Mouse (Mus musculus) heart, embryonic 14.5 days (tissue): ENCODE data around the gene Wdr46. TPM values are rescaled to one million over a fixed set of nuclear protein-coding genes. Genes with fewer than 3 reads are reported as not detected.
A peak's percentile ranks its signal among the peaks of the same experiment; 100 is the strongest.
"Not testable (repeated sequence)": the region's sequence is repeated elsewhere in the genome, so short reads cannot be mapped to it uniquely, and the experiment has no call there.

ENCODE experiments used
- ATAC-seq: fragments of 200-750 bp; cut with Nextera tagmentation; 2 replicates; pipeline ENCODE4 v1.8.0; 2017; ENCODE audit warnings: low read depth, moderate TSS enrichment; ENCODE audit not compliant: insufficient number of reproducible peaks, insufficient read depth, low FRiP score
- H3K27ac ChIP-seq, 2 experiments: fragments of 200-500 bp in 1 of 2; fragments of 300-500 bp in 1 of 2; sonication (generic) in 1 of 2; replicated peaks in 1 of 2; 2 replicates each; pipeline ENCODE4 v1.5.1; 2012 to 2014; ENCODE audit warnings: low read depth in 2 of 2, low read length in 2 of 2, control low read depth in 1 of 2, mild to moderate bottlenecking in 1 of 2, mixed read lengths in 1 of 2; ENCODE audit not compliant: control insufficient read depth in 1 of 2, insufficient read depth in 1 of 2
- H3K27me3 ChIP-seq: fragments of 300-500 bp; sonication (generic); 2 replicates; pipeline ENCODE4 v1.6.1; 2014; ENCODE audit warnings: mild to moderate bottlenecking, low read length, control low read depth; ENCODE audit not compliant: control insufficient read depth, insufficient read depth
- H3K36me3 ChIP-seq: fragments of 300-500 bp; sonication (generic); 2 replicates; pipeline ENCODE4 v1.6.1; 2014; ENCODE audit warnings: mild to moderate bottlenecking, control low read depth, low read length, mixed read lengths; ENCODE audit not compliant: control insufficient read depth, insufficient read depth
- H3K4me1 ChIP-seq, 2 experiments: fragments of 200-500 bp in 1 of 2; fragments of 300-500 bp in 1 of 2; sonication (generic) in 1 of 2; 2 replicates each; pipeline ENCODE4 v1.6.1; 2012 to 2014; ENCODE audit warnings: low read length in 2 of 2, control low read depth in 1 of 2, mixed read lengths in 1 of 2; ENCODE audit not compliant: control insufficient read depth in 2 of 2, insufficient read depth in 2 of 2
- H3K4me2 ChIP-seq: fragments of 300-500 bp; sonication (generic); 2 replicates; pipeline ENCODE4 v1.6.1; 2014; ENCODE audit warnings: mild to moderate bottlenecking, low read length
- H3K4me3 ChIP-seq, 2 experiments: fragments of 200-500 bp in 1 of 2; fragments of 300-500 bp in 1 of 2; sonication (generic) in 1 of 2; 2 replicates each; pipeline ENCODE4 v1.5.1; 2012 to 2014; ENCODE audit warnings: low read length in 2 of 2, mild to moderate bottlenecking in 2 of 2, control low read depth in 1 of 2, low read depth in 1 of 2, moderate library complexity in 1 of 2; ENCODE audit not compliant: control insufficient read depth in 1 of 2, insufficient read depth in 1 of 2
- H3K9ac ChIP-seq: fragments of 300-500 bp; sonication (generic); 2 replicates; pipeline ENCODE4 v1.6.1; 2014; ENCODE audit warnings: mild to moderate bottlenecking, low read length
- H3K9me3 ChIP-seq: fragments of 300-500 bp; sonication (generic); 2 replicates; pipeline ENCODE4 v1.6.1; 2016; ENCODE audit warnings: low read length, control low read depth; ENCODE audit not compliant: control insufficient read depth
- WGBS: fragments of 180-500 bp; shearing (Covaris S2); extraction: QIAGEN DNeasy Blood & Tissue Kit; methylation state at CpG from one replicate; pipeline ENCODE4 v1.1.7; 2014; 5-methylcytosine and 5-hydroxymethylcytosine counted together
- polyA plus RNA-seq: library from polyadenylated mRNA; unstranded; fragments of >200 nt; fragmentation: Nextera tagmentation; extraction: Ambion mirVana; gene quantifications from 2 replicates; pipeline ENCODE4 v1.2.1, GENCODE M21; 2014

The Wdr46 gene
- polyA plus RNA-seq, 1 experiment from 2014 or later: 15.5 TPM

GRCm38 (mm10) chr17:33979512-33980050, 39.1 kb downstream of the Wdr46 start:
- 67% methylated on average over 6 of the region's 6 CpGs for WGBS
- no peak overlapping the region for H3K9ac ChIP-seq
- no peak overlapping the region for H3K4me3 ChIP-seq
- H3K9me3 ChIP-seq: no peaks in the 10 kb centered on the region
- no peak for ATAC-seq
- H3K27me3 ChIP-seq: peaks cover 44% of the 10 kb centered on the region
- peaks cover 11 to 12% of the 10 kb centered on the region in 2 experiments; a peak in 2 of 4 replicates for H3K4me1 ChIP-seq
- H3K36me3 ChIP-seq: no peaks in the 10 kb centered on the region
- H3K4me2 ChIP-seq: no peak overlapping the region
- H3K27ac ChIP-seq: no peak overlapping the region

DNA sequence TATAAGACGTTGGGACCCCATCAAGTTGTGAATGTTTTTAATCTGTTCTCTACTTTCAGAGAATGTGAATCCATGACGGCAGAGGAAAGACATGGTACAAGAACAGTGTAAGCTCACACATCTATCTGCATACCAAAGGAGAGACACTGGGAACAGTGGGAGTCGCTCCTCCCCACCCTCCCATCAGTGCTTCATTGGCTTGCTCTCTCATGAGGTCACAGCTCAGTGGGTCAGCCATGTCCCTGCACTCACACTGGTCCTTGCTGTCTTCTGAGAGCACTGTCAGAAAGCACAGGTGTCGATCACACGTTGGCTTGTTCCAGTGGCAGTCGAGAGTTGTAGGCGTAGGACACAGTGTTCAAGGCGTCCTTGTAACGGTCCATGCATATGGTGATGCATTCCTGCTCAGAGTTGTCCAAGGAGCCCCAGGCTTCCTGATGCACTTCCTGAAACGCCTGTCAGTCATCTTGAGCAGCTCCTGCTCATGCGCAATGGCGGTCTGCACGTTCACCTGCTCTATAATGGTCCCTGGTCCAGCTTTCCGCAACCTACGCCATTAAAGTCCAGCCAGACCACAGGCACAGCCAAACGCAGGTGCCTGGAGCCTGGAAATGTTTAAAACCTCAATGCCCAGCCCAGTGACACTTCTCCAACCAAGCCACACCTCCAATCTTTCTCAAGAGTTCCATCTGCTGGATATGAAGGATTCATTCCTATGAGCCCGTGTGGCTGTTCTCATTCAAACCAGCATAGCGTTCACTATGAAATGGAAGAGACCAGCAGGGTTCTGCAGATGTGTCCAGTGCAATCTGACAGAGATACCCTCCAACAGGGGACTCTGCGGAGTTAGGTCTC, 39.9 kb downstream of the Wdr46 start:
- ATAC-seq: no peak
- no peaks in the 10 kb centered on the region for H3K9me3 ChIP-seq
- no peak overlapping the region for H3K9ac ChIP-seq
- H3K27me3 ChIP-seq: peaks cover 44% of the 10 kb centered on the region
- peaks cover 11 to 12% of the 10 kb centered on the region in 2 experiments; a peak in 2 of 4 replicates for H3K4me1 ChIP-seq
- no peak overlapping the region for H3K4me3 ChIP-seq
- 0 out of 4 replicates have a peak overlapping the region, but pooled peaks of 1 of the 2 experiments have one; percentile 47 for H3K27ac ChIP-seq
- H3K4me2 ChIP-seq: peak overlapping the region; percentile 68
- 69% methylated on average over 19 of the region's 19 CpGs for WGBS
- no peaks in the 10 kb centered on the region for H3K36me3 ChIP-seq

- peak; percentile 79 for ATAC-seq
- peaks cover 39% of the 10 kb centered on the region for H3K27me3 ChIP-seq
These were observed 40.9 kb downstream of the Wdr46 start for GRCm38 (mm10) chr17:33981192-33981909.

GRCm38 (mm10) chr17:33982136-33982535, 41.7 kb downstream of the Wdr46 start:
- not testable (repeated sequence) for H3K9me3 ChIP-seq, H3K36me3 ChIP-seq, ATAC-seq, H3K4me3 ChIP-seq, H3K9ac ChIP-seq, H3K27ac ChIP-seq
- H3K27me3 ChIP-seq: peaks cover 32% of the 10 kb centered on the region
- 9% methylated on average over 8 of the region's 8 CpGs for WGBS
- peak overlapping the region; percentile 68 for H3K4me2 ChIP-seq
- H3K4me1 ChIP-seq: peaks cover 11 to 12% of the 10 kb centered on the region in 2 experiments; a peak in 2 of 4 replicates

More at GRCm38 (mm10) chr17:33981192-33981909, 40.9 kb downstream of the Wdr46 start:
- H3K36me3 ChIP-seq, H3K9me3 ChIP-seq: not testable (repeated sequence)
- under 1% methylated on average over 27 of the region's 27 CpGs for WGBS
- H3K4me2 ChIP-seq: peak overlapping the region; percentile 68
- peak overlapping the region; percentile 43 to 58 for H3K4me3 ChIP-seq
- peak overlapping the region; percentile 67 for H3K9ac ChIP-seq
- peak overlapping the region; percentile 63 to 71 for H3K27ac ChIP-seq
- peaks cover 11 to 12% of the 10 kb centered on the region in 2 experiments; a peak in 2 of 4 replicates for H3K4me1 ChIP-seq

- Histone ChIP-seq H3K9ac (no peak overlapping the region), H3K27me3 (peaks cover 7% of the 10 kb centered on the region; the same call in 1 of the 2 replicates), H3K27ac (no peak overlapping the region), H3K4me2 (no peak overlapping the region), H3K36me3 (no peaks in the 10 kb centered on the region), H3K4me3 (no peak overlapping the region), H3K9me3 (no peaks in the 10 kb centered on the region), H3K4me1 (no peaks in the 10 kb centered on the region)
- 29% methylated on average over 10 of the region's 10 CpGs for WGBS
- no peak for ATAC-seq
These were observed 51.6 kb downstream of the Wdr46 start for GRCm38 (mm10) chr17:33991788-33992664.

GRCm38 (mm10) chr17:33994959-33995358, 54.5 kb downstream of the Wdr46 start:
- 79% methylated on average over 8 of the region's 8 CpGs for WGBS
- Histone ChIP-seq H3K27me3 (peaks cover 2% of the 10 kb centered on the region; the same call in 1 of the 2 replicates), H3K4me3 (no peak overlapping the region), H3K36me3 (no peaks in the 10 kb centered on the region), H3K4me2 (no peak overlapping the region), H3K9me3 (no peaks in the 10 kb centered on the region), H3K9ac (no peak overlapping the region), H3K4me1 (peaks cover 0 to 1% of the 10 kb centered on the region in 2 experiments; a peak in 1 of 4 replicates), H3K27ac (no peak overlapping the region)
- ATAC-seq: no peak
